Mouse (Mus musculus) spleen, postnatal 4 days (tissue): ENCODE measurements at regions not wholly inside any gene's neighbourhood (a gene's known extent, or its start where the extent isn't known, plus 50 kb on each side); places are given as distances from the start of the nearest gene placed in this dataset.
"Not testable (repeated sequence)": the region's sequence is repeated elsewhere in the genome, so short reads cannot be mapped to it uniquely, and the experiment has no call there.

Experiments
- DNase-seq, 2 experiments: peaks; one replicate each; pipeline ENCODE4 v3.0.0; 2022; ENCODE audit warnings: low spot score in 2 of 2

- no peak for DNase-seq
These were observed 333.8 kb upstream of the 3110018I06Rik start for GRCm38 (mm10) chr12:107154668-107155067.

GRCm38 (mm10) chr12:107156791-107157428 is 331.5 kb upstream of the 3110018I06Rik start:
- no peak for DNase-seq

- DNase-seq, result no peak
These were observed 329.3 kb upstream of the 3110018I06Rik start for GRCm38 (mm10) chr12:107159126-107159525.

GRCm38 (mm10) chr12:107160137-107160536 is 328.3 kb upstream of the 3110018I06Rik start:
- no peak for DNase-seq

- no peak for DNase-seq
These were observed 327.8 kb upstream of the 3110018I06Rik start for GRCm38 (mm10) chr12:107160628-107161027.

GRCm38 (mm10) chr12:107170926-107171325 is 317.5 kb upstream of the 3110018I06Rik start:
- no peak for DNase-seq

- no peak for DNase-seq
These were observed 316.8 kb upstream of the 3110018I06Rik start for GRCm38 (mm10) chr12:107171676-107172075.

GRCm38 (mm10) chr12:107178676-107179075 is 309.8 kb upstream of the 3110018I06Rik start:
- no peak for DNase-seq

- no peak for DNase-seq
These were observed 307.9 kb upstream of the 3110018I06Rik start for GRCm38 (mm10) chr12:107180501-107180900.

- no peak for DNase-seq
These were observed 307.1 kb upstream of the 3110018I06Rik start for GRCm38 (mm10) chr12:107181291-107181690.

GRCm38 (mm10) chr12:107182091-107182655 is 306.3 kb upstream of the 3110018I06Rik start:
- no peak for DNase-seq

- no peak for DNase-seq
These were observed 305.1 kb upstream of the 3110018I06Rik start for GRCm38 (mm10) chr12:107183283-107183682.

GRCm38 (mm10) chr12:107184426-107184825 is 304.0 kb upstream of the 3110018I06Rik start:
- DNase-seq, result no peak

- no peak for DNase-seq
These were observed 302.1 kb upstream of the 3110018I06Rik start for GRCm38 (mm10) chr12:107186361-107186760.

- DNase-seq, result no peak
These were observed 300.4 kb upstream of the 3110018I06Rik start for GRCm38 (mm10) chr12:107188055-107188454.

- no peak for DNase-seq
These were observed 289.9 kb upstream of the 3110018I06Rik start for GRCm38 (mm10) chr12:107198389-107199018.

GRCm38 (mm10) chr12:107200903-107201302 is 287.5 kb upstream of the 3110018I06Rik start:
- DNase-seq, result no peak

GRCm38 (mm10) chr12:107208826-107209225 is 279.6 kb upstream of the 3110018I06Rik start:
- DNase-seq, result not testable (repeated sequence)

GRCm38 (mm10) chr12:107212826-107213225 is 275.6 kb upstream of the 3110018I06Rik start:
- DNase-seq, result no peak

- no peak for DNase-seq
These were observed 272.3 kb upstream of the 3110018I06Rik start for GRCm38 (mm10) chr12:107216119-107216518.

- no peak for DNase-seq
These were observed 267.0 kb upstream of the 3110018I06Rik start for GRCm38 (mm10) chr12:107221276-107221970.

- DNase-seq, result no peak
These were observed 266.3 kb upstream of the 3110018I06Rik start for GRCm38 (mm10) chr12:107222106-107222505.
